Mouse (Mus musculus): ENCODE measurements around the gene Def6. TPM values are rescaled to one million over a fixed set of nuclear protein-coding genes. Genes with fewer than 3 reads are reported as not detected.
A peak's percentile ranks its signal among the peaks of the same experiment; 100 is the strongest.

The Def6 gene
- 7.5 and 12.9 TPM in 2 replicates for total RNA-seq (2015; ENCODE audit: low replicate concordance)
- total RNA-seq (2017; ENCODE audit: low replicate concordance), result 21.9 and 28.0 TPM in 2 replicates

GRCm38 (mm10) chr17:28207591-28208313 is at the start of gene Def6:
TSS of gene Def6 (plus strand) at chr17:28207778.
- no peak for ATAC-seq (replicated peaks; ENCODE audit: low FRiP score, poor library complexity, severe bottlenecking)

DNA sequence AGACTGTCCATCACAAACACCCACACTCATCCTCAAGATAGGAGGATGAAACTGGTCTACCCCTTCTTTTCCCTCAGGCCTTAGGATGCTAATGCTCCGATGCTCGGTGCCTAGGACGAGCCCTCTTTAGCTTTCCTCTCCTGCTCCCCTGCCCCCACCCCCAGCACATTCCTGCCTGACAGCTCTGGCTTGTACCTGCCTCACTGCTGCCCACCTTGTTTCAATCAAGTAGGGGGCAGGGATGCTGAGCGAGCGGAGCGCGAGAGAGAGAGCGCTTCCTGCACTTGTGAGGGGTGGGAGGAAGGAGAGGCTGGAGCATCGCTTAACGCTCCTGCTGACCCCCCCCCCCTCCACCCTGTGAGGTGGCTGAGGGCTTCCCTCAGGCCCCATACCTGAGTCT is 47.2 kb upstream of the Def6 start:
- ATAC-seq (replicated peaks; ENCODE audit: low FRiP score, poor library complexity, severe bottlenecking), result no peak

DNA sequence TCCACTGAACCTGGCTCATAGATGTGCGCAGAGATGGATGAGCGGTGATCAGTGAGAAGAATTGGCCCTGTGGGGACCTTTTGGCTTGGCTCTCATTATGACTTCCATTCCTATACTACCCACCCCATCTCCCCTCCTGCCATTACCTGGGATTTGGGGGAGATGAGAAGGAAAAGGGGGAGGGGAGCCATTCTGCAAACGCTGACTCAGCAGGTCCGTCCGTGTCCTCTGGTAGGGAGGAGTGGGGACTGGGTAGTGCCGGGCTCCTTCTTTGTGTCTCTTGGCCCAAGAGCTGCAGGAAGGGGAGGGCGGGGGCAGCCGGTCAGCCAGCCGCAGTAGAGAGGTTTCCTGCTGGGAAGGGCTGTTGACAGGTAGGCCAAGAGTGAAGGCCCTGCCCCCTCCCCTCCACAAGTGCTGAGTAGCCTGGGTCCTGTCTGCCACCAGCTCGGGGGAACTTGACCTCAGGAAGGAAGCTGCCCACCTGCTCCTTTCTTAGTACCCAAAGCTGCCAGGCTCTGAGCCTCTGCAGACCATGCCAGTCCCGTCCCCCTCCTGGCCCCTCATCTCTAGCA is 46.2 kb upstream of the Def6 start:
- no peak for ATAC-seq (replicated peaks; ENCODE audit: low FRiP score, poor library complexity, severe bottlenecking)

DNA sequence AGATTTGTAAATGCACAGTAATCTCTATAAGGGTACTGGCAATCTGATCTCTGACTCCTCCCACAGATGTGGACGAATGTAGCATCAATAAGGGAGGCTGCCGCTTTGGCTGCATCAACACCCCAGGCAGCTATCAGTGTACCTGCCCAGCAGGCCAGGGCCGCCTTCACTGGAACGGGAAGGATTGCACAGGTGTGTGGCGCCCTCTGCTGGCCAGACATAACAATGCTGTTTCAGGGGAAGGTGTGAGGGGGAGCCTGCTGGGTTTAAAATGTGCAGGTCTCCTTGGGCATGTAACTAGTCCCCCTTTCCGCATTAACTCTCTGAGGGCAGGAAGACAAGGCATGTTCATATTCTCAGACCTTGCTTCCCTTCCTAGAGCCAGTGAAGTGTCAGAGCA is 43.9 kb upstream of the Def6 start:
- ATAC-seq (replicated peaks; ENCODE audit: low FRiP score, poor library complexity, severe bottlenecking), result peak; percentile 48; the same call in 1 of the 2 replicates

DNA sequence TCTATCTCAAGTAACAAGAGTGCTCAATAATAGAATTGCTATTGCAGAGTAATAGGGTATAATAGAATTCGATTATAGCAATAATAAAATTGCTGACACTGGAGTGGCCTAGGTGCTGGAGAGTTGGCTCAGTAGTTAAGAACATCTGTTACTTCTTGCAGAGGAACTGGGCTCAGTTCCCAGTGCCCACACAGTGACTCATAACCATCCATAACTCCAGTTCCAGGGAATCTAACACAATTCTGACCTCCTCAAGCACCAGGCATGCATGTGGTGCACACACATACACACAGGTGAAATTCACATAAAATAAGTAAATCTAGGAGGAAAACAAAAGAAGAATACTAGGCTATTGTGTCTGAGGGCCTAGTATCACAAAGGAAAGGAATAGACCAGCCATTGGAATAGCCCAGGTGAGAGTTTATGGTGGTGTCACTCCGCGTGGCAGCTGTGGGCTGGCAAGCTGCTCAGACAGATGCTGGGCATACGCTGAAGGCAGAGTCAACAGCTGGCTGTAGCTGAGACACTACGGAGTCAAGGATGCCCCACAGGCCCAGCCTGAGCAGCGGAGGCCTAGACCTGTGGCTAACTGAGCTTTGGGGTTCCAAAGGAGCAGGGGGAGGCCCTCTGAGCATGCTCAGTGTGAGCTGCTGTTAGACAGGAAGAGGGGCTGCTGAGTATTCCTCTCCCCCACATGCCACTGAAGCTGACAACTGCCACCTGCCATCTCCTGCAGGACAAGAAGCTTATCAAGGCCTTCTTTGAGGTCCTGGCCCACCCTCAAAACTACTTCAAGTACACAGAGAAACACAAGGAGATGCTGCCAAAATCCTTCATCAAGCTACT is 36.9 kb upstream of the Def6 start:
- ATAC-seq (replicated peaks; ENCODE audit: low FRiP score, poor library complexity, severe bottlenecking), result no peak

GRCm38 (mm10) chr17:28172690-28173089 is 34.9 kb upstream of the Def6 start:
- ATAC-seq (replicated peaks; ENCODE audit: low FRiP score, poor library complexity, severe bottlenecking), result no peak

DNA sequence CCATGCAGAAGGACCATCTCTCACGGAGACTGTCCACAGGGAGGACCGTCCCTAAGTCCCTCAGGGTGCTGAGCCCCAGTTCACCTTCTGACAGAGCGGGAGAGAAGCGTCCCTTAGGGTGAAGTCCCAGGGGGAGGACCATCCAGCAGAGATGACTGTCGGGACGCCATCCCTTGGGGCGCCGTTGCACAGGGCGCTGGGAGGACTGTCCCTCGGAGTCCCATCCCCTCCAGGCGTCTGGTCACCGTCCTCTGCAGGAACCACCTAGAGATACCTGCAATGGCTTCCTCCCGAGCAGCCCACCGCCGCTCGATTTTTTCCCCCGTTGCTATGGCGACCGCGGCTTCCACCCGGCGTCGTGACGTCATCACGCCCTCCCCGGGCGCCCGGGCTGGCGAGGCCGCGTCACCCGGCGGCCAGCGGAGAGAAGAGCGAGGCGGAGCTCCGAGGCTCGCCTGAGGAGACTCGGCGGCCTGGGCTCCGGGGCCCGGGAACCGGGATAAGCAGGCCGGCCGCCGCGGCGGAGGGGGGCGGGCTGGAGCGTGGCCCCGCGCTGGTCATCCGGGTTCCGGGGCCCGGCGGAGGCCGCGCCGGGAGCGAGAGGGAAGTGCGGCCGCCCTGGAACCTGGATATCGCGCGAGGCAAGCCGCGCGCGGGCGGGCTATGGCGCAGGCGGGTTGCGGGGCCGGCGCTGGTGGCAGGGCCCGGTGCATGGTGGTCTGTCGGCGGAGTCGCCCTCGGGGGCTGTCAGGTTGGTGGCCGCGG is 30.6 kb upstream of the Def6 start, which contains the start of gene Zfp523:
TSS of gene Zfp523 (plus strand) at position 355 of the 765 bp plus-strand sequence.
- ATAC-seq (replicated peaks; ENCODE audit: low FRiP score, poor library complexity, severe bottlenecking), result peak; percentile 64; the same call in 1 of the 2 replicates

DNA sequence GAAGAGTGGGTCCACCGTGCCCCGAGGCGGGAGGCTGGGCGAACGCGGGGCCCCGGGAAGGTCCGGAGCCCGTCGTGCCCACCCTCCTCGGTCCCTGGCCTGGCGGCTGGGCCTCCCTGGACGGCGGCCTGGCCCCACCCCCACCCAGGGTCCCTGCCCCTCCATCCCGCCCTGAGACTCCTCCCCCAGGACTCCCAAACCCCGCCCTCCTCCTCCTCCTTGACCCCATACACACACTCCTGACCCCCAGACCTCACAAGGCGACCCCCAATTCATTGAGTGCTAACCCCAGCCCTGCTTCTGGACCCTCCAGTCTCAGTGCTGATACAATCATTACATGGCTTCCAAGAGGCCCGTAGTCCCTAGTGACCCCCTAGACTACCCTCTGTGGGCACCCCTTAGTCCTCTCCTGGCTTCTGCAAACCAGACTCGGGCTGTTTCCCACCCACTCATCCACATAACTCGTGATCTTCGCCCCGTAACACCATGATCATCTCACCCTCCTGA is 30.0 kb upstream of the Def6 start:
- ATAC-seq (replicated peaks; ENCODE audit: low FRiP score, poor library complexity, severe bottlenecking), result no peak

GRCm38 (mm10) chr17:28180331-28180730 is 27.2 kb upstream of the Def6 start:
- no peak for ATAC-seq (replicated peaks; ENCODE audit: low FRiP score, poor library complexity, severe bottlenecking)

DNA sequence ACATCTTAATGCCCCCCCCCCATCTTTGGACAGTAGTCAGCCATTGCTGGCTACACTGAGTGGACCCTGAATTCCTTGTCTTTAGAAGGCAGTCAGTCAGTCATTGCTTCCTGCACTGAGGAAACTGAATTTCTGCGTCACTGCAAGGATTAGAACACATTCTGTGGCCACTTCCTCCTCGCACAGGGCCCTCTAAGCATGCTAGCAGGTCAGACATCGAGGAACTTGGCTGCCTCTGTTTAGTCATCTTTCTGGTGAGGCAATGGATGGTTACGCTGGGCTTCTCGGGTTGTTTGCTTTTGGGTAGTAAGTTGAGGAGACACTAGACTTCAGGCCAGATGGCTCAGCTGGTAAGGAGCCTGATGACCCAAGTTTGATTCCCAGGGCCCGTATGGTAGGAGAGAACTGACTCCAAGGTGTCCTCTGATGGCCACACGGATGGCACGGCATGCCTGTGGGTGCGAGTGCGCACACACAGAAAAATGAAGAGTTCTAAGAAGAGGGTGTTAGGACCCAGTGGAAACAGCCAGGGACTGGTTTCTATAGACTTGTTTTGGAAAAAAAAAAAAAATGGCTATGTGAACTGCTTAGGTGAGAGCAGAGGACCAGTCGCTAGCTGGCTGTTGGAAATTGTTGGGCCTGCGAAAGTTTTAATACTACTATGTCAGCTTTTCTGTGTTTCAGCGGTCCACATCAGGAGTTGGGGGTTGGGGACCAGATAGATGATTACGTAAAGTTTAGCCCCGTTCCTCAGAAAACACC is 26.6 kb upstream of the Def6 start:
- ATAC-seq (replicated peaks; ENCODE audit: low FRiP score, poor library complexity, severe bottlenecking), result no peak

DNA sequence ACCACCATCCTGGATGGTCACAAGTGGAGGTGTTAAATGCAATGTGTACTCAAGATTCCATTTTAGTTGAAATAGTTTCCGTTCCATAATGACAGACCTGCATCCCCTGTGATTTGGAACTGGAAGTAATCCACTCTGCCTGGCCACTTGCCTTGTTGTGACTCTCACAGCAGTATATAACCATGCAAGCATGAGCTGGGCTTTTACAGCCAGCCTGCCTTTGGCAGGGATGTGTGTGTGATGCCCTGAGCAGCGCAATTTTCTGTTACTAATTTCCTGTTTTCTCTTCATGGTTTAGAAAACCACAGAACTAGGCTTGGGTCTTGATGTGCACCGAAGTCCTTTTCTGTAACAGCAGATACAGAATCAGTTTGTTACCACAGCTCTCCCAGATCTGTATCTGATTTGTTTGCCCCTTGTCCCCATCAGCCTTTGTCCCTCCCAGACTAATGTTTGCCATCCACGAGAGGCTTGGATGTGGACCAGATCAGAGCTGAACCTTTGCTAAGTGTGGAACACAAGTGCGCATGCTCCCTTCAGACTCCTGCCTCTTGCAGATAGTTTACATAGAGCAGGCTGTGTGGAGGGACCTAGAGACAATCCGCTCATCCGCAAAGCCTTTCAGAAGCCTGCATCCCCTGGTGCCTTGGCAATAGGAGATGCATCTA is 22.5 kb upstream of the Def6 start:
- no peak for ATAC-seq (replicated peaks; ENCODE audit: low FRiP score, poor library complexity, severe bottlenecking)

DNA sequence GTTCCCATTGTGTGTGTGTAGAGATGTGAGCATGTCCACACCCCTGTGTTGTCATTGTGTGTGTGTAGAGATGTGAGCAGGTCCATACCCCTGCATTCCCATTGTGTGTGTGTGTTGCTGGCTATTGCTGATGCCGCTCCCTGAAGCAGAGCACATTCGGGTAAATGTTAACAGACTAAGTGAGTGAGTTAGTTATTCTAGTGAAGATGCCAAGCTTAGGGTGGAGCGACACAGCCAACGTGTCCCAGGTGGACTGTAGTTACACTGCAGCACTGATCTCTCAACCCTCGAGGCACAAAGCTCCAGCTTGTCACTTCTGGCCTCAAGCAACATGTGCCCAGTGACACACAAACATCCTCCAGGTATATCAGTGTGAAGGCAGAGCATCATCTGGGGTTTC is 19.3 kb upstream of the Def6 start:
- no peak for ATAC-seq (replicated peaks; ENCODE audit: low FRiP score, poor library complexity, severe bottlenecking)

GRCm38 (mm10) chr17:28192754-28193153 is 14.8 kb upstream of the Def6 start:
- ATAC-seq (replicated peaks; ENCODE audit: low FRiP score, poor library complexity, severe bottlenecking), result no peak

GRCm38 (mm10) chr17:28193559-28193958 is 14.0 kb upstream of the Def6 start:
- no peak for ATAC-seq (replicated peaks; ENCODE audit: low FRiP score, poor library complexity, severe bottlenecking)

- no peak for ATAC-seq (replicated peaks; ENCODE audit: low FRiP score, poor library complexity, severe bottlenecking)
Measured at GRCm38 (mm10) chr17:28195033-28195432, 12.5 kb upstream of the Def6 start.

- ATAC-seq (replicated peaks; ENCODE audit: low FRiP score, poor library complexity, severe bottlenecking), result no peak
Measured at GRCm38 (mm10) chr17:28197646-28198045, 9.9 kb upstream of the Def6 start.

DNA sequence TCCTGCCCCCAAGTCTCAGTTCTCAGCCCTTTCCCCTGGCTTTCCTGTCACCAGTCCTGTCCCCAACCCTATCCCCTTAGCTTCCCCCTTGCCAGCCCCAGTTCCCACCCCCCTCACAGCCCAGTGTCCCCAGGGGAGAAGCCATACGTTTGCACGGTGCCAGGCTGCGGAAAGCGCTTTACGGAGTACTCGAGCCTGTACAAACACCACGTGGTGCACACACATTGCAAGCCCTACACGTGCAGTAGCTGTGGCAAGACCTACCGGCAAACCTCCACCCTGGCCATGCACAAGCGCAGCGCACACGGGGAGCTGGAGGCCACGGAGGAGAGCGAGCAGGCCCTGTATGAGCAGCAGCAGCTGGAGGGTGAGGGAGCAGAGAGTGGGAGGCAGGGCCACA is 5.6 kb upstream of the Def6 start:
- no peak for ATAC-seq (replicated peaks; ENCODE audit: low FRiP score, poor library complexity, severe bottlenecking)

DNA sequence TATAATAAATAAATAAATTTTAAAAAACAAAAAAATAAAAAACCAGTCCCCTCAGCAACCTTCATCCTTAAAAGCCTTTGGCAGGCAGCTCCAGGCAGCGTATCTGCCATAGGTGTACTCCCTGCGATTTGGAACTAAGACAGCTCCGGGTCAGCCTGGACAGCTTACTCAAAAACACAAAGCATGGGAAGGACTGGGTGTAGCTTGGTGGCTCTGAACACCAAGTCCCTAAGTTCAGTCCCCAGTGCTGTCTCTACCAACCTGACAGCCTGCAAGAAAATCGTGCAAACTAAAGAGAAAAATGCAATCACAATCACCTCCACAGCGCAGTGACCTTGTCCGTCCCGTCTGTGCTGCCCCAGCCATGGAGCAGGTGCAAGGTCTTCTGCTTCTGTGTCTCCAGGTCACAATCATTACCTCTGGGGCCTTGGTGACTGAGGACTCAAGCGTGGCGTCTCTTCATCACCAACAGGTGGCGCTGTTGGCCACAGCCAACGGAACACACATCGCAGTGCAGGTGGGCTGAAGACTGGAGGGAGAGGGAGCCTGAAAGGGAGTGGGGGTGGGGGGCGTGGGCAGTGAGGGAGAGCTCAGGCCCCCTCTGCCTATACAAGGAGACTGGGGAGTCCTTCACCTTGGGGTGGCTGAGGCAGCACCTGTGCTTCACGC is 3.4 kb upstream of the Def6 start:
- ATAC-seq (replicated peaks; ENCODE audit: low FRiP score, poor library complexity, severe bottlenecking), result peak; percentile 76

All from erythroblast, adult 5-6 weeks (primary cell).